Mouse (Mus musculus) effector memory CD4-positive, alpha-beta T cell, adult 5 months (primary cell): Measurements from ENCODE around the gene Lcn2. TPM values are rescaled to one million over a fixed set of nuclear protein-coding genes. Genes with fewer than 3 reads are reported as not detected.

Experiments
- polyA plus RNA-seq: library from polyadenylated mRNA; unstranded; fragments of 100-300 nt; shearing (Covaris generic); gene quantifications from one replicate; pipeline ENCODE4 v1.2.1, GENCODE M21; 2017

Gene Lcn2
- polyA plus RNA-seq: not detected

DNA sequence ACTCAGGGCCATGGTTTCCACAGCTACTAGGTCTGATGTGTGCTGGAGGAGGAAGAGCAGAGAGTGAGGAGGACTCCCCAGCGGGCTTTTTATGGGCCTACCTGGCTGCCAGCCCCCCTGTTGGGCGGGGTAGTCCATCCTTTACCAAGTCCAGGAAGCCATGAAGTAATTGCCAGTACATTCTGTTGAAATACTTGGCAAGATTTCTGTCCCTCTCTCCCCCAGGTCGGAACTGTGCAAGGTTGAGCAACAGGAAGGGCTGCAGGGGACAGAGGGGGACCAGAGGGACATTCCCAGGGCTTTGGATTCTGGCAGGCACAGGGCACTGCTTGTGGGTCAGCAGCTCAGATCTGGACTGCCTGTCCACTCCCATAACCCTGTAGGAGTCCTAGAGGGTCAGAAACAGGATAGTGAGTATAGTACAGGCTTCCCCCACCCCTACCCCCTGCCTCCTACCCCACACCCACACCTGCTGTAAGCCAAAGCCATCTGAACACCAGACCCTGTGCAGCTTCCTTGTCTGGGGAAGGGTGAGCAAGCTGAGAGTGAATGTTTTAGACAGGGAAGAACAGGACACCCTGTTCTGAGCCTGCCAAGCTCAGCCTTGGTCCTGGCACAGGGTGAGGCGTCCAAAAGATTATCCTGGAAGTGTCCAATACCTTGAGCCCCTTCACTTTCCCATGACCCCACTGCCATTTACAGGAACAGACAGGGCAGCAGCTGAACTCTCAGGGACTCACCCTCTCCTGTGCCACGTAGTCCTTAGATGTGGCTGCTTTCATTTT lies at the start of gene Lcn2:
Gene Lcn2, minus strand, starts transcription at position 547 of the 785 bp plus-strand sequence.

DNA sequence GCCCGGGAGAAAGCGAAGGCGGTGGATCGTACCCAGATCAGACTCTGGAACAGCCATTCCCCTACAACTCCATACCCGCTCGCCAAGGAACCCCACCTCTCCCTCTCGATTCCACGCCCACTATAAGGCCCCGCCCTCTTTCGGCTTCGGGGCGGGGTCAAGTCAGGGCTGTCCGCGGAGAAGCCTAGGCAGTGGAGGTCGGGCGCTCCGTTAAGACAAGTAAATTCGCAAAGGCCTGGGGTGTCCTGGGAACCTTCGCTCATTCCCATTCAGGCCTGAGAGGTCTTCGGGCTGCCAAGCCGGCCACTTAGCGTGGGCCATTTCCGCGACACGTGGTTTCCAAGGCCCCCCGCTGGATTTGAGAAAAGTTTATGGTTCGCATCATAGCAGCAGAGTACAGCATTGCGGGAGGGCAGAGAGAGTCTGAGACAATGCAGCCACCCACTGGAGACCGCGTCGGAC lies 7.5 kb upstream of the Lcn2 start, which contains the start of gene Ptges2:
Gene Ptges2, plus strand, starts transcription at position 413 of the 462 bp plus-strand sequence.

DNA sequence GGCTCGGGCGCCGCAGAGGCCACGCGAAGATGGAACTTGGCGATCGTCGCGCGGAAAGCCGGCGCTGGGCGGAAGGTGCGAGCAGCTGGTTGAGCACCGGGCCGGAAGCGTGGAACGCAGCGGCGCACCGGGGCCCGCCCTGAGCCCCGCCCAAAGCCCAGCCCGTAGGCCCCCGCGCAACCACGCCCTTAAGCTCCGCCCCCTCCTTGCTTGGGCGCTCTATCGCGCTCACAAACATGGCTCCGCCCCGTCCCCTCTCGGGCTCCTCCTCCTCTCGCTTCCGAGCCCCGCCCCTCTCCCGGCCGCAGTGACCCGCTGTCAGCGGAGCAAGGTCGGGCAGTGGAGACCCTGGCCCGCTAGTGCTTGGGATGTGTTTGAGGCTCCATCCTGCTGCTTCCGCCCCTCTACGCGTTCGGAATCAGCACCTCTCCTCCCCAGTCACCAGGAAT lies 6.3 kb downstream of the Lcn2 start, which contains the start of gene 1110008P14Rik:
Gene 1110008P14Rik, minus strand, starts transcription at position 164 of the 449 bp plus-strand sequence.

DNA sequence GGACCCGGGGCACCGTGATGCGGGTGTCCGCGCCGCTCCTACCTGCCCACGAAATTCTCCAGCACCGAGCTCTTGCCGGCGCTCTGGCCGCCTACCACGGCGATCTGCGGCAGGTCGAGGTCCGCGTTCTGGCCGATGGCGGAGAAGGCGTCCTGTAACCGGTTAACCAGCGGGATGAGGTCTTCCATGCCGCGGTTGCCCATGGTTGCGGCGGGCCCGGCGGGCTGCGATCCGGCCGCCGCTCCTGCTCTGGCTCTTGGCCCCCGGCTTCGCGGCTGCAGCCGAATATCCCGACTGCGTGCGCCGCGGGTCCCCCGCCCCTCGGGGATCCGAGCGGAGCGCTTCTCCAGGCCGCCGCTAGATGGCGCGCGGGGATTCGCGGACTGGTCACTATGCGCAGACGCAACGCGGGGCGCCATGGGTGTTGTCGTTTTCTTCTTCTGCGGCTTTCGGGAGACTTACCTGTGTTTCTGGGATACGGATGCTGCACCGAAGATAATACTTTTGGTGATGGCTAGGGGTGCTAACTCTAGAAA lies 35.0 kb downstream of the Lcn2 start, which contains the start of gene Dnm1:
Gene Dnm1, minus strand, starts transcription at position 332 of the 536 bp plus-strand sequence.

DNA sequence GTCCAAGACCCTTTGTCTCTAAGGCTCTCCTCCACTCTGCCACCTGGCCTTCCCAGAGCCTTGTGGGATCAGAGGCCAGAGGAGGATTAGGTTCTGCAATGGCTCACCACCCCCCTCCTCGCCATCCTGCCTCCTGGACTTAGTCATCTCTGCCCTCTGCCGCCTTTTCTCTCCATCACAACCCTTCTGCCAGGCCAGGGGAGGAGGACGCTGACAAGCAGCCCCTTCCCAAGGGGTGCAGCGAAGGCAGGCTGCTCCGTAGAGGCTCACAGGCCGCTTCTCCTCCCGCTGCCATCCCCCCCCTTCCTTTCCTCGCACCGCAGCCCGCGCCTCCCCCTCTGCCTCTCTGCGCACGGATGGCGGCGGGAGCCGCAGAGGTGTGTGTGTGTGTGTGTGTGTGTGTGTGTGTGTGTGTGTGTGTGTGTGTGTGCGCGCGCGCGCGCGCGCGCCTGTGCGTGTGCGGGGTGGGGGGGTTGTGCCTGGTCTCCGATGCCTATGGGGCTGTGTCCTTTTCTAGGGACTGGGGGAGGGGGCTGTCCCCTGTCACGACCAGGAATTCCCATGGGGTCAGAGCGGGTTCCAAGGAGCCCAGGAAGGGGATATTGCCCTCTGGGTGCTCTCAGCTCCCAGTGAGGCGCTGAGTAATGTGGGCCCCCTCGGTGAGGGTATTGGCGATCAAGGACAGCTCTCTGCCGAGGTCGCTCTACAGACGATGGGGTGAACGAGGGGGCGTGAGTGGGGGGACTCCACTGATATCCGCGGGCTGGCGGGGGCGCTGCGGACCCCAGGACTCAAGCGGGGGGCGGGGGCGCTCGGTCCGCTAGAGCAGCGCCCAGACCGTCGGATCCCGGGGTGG lies 35.7 kb downstream of the Lcn2 start, which contains the start of gene Ciz1:
Gene Ciz1, plus strand, starts transcription at position 177 of the 856 bp plus-strand sequence.

Other genes starting within 250 kb of the Lcn2 start
- gene Prrc2b, start 237.2 kb downstream of the Lcn2 start, polyA plus RNA-seq: 69.4 TPM
- 4.0 TPM for gene Pomt1, start 151.7 kb downstream of the Lcn2 start, polyA plus RNA-seq
- 73.0 TPM for gene Uck1, start 128.1 kb downstream of the Lcn2 start, polyA plus RNA-seq
- gene Golga2, start 100.9 kb downstream of the Lcn2 start, polyA plus RNA-seq: 31.9 TPM
- gene Swi5, start 100.2 kb downstream of the Lcn2 start, polyA plus RNA-seq: 170 TPM
- gene Ciz1, start 35.9 kb downstream of the Lcn2 start, polyA plus RNA-seq: 118 TPM
- not detected for gene Dnm1, start 34.9 kb downstream of the Lcn2 start, polyA plus RNA-seq
- gene 1110008P14Rik, start 6.3 kb downstream of the Lcn2 start, polyA plus RNA-seq: 43.5 TPM
- 11.4 TPM for gene Ptges2, start 7.6 kb upstream of the Lcn2 start, polyA plus RNA-seq
- 6.4 TPM for gene Naif1, start 62.2 kb upstream of the Lcn2 start, polyA plus RNA-seq
- gene Slc25a25, start 63.2 kb upstream of the Lcn2 start, polyA plus RNA-seq: 41.6 TPM
- 148 TPM for gene Fam102a, start 147.1 kb upstream of the Lcn2 start, polyA plus RNA-seq
- gene Dpm2, start 182.6 kb upstream of the Lcn2 start, polyA plus RNA-seq: 68.5 TPM
- gene Pip5kl1, start 186.5 kb upstream of the Lcn2 start, polyA plus RNA-seq: not detected
- not detected for gene 9430097D07Rik, start 187.4 kb upstream of the Lcn2 start, polyA plus RNA-seq
- gene St6galnac4, start 198.8 kb upstream of the Lcn2 start, polyA plus RNA-seq: 25.4 TPM
- 2.7 TPM for gene St6galnac6, start 211.5 kb upstream of the Lcn2 start, polyA plus RNA-seq
- gene Ak1, start 233.5 kb upstream of the Lcn2 start, polyA plus RNA-seq: not detected